Mouse (Mus musculus): ENCODE data around the gene Spata31d1a.
"Not testable (repeated sequence)": the region's sequence is repeated elsewhere in the genome, so short reads cannot be mapped to it uniquely, and the experiment has no call there.

The Spata31d1a gene

DNA sequence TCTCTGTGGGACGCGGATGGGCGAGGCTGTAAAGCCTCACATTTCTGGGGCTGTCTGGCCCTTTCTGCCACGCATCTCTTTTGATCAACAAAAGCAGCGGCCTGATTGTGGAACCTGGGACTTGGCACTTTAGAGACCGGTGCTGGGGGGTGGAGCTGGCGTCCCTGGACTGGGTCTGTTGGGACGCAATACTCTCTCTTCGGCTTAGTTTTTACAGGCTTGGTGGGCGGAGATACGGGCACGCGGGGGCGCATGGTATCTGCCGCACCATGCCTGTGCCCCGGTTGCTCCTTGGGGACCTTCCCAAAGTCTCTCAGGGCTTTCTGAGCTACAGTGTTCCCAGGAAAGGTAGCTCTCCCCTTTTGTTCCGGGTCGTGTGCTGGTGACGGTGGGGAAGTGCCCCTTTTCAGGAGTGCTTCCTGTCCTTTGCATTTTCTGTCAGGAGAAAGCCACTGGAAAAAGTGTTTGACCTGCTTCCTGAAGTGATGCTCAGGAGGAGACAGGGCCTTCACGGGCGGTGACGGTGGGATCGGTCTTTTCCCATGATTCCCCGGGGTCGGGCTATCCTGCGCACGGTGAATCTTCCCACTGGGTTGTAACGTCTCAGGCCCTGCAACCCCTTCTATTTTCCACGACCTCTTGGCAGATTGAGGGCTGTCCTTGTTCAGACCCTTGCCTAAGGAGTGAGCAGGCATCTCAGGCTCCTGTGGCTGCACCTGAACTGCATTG is 16.2 kb upstream of the Spata31d1a start:
- DNase-seq (ENCODE audit: low read depth, low spot score), result no peak
- Histone ChIP-seq H3K36me3 (ENCODE audit: control insufficient read depth, insufficient read depth, low read length, poor library complexity, severe bottlenecking) (no peaks in the 10 kb centered on the region), H3K27me3 (ENCODE audit: control insufficient read depth, insufficient read depth, low read length, poor library complexity, severe bottlenecking) (no peaks in the 10 kb centered on the region)

DNA sequence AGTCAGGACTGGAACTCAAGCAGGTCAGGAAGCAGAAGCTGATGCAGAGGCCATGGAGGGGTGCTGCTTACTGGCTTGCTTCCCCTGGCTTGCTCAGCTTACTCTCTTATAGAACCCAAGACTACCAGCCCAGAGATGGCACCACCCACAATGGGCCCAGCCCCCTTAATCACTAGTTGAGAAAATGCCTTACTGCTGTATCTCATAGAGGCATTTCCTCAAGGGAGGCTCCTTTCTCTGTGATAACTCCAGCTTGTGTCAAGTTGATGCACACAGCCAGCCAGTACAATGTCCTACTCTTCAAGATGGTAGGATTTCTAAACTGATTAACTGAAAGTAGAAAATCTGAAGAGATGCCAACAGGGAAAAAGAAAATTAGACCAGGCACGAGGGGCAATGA is 12.0 kb upstream of the Spata31d1a start:
- DNase-seq (ENCODE audit: low read depth, low spot score); H3K36me3 ChIP-seq (ENCODE audit: control insufficient read depth, insufficient read depth, low read length, poor library complexity, severe bottlenecking); H3K27me3 ChIP-seq (ENCODE audit: control insufficient read depth, insufficient read depth, low read length, poor library complexity, severe bottlenecking): not testable (repeated sequence)

DNA sequence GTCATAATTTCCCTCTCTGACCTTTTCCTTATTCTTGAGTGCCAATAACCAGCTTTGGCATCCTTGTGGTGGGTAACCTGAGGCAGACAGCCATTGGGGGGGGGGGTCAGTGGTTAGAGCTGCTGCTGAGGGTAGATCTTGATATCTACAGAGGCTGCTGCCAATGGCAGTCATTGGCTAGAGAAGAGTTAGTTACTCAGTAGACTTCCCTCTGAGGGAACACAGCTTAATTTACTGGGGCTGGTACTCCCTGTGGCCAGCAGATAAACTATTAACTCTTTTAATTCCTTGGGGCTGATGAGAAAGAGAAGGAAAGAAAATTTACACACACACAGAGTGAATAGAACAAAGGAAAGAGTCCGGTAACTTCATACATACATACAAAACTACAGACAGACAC is 9.3 kb upstream of the Spata31d1a start:
- Histone ChIP-seq H3K27me3 (ENCODE audit: control insufficient read depth, insufficient read depth, low read length, poor library complexity, severe bottlenecking) (no peaks in the 10 kb centered on the region), H3K36me3 (ENCODE audit: control insufficient read depth, insufficient read depth, low read length, poor library complexity, severe bottlenecking) (no peaks in the 10 kb centered on the region)
- DNase-seq (ENCODE audit: low read depth, low spot score), result no peak

DNA sequence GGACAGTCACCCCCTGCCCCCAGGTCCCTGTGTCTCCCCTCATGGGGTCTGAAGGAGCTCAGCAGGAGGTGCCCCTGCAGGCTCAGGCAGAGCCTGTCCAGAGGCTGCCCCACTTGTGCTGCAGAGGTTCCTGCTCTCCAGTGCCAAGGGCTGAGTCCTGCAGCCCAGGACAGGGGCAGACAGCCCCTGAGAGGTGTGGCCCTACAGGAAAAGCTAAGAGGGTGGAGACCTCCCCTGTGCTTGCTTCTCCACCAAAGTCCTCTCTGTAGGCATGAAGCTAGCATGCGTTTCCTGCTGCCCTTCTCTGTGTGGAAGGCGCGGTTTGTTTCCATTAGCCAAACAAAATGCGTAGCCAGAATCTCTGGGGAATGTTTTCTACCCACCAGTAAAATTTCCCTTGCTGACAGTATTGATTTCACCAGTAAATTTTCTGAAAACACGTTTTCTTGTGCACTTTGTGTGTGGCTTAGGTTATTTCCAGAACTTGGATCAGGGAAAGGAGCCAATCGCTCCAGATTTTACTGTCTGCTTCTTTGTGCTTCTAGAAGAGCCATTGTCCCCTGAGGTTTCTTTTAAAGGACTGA is 8.8 kb upstream of the Spata31d1a start:
- not testable (repeated sequence) for H3K27me3 ChIP-seq (ENCODE audit: control insufficient read depth, insufficient read depth, low read length, poor library complexity, severe bottlenecking); H3K36me3 ChIP-seq (ENCODE audit: control insufficient read depth, insufficient read depth, low read length, poor library complexity, severe bottlenecking); DNase-seq (ENCODE audit: low read depth, low spot score)

DNA sequence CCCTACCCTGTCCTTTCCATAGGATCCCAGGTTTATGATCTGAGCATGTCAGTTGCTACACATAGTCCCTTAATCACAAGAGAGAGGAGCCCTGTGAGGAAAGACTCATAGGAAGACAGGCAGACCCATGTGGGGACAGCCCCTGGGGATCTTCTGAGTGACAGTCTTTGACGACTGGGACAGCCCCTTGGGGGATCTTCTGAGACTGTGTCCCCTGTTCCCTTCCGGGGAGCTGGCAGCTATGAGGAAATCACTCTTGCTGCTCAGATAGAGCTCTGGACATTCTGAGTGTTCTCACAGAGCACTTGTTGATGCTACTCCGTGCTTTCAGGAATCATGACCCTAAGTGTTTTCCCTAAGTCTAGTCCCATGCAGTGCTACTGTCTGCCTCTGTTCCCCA is 3.6 kb upstream of the Spata31d1a start:
- Histone ChIP-seq H3K27me3 (ENCODE audit: control insufficient read depth, insufficient read depth, low read length, poor library complexity, severe bottlenecking) (no peaks in the 10 kb centered on the region), H3K36me3 (ENCODE audit: control insufficient read depth, insufficient read depth, low read length, poor library complexity, severe bottlenecking) (no peaks in the 10 kb centered on the region)
- DNase-seq (ENCODE audit: low read depth, low spot score), result peak; percentile 48

DNA sequence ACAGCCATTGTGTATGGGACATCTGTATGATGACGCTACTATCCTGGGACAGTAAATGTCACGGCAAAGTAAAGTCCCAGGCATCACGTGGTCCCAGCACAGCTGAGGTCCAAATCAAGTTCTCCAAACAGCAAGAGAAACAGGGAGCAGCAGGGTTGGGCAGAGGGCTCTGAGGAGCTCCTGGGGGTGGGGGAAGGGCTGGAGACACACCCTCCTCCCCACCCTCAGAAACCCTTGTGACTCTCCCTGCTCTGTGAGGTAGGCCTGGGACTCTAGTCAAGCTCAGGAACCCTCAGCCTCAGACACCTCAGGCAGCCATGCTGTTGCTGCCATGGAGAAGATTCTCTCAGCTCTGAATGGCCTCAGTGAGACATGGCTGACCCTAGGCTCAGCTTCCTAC is 1.9 kb upstream of the Spata31d1a start, which contains the start of gene Spata31d1b:
Spata31d1b (plus strand) TSS at position 301 of the 400 bp plus-strand sequence.
- not testable (repeated sequence) for H3K27me3 ChIP-seq (ENCODE audit: control insufficient read depth, insufficient read depth, low read length, poor library complexity, severe bottlenecking); DNase-seq (ENCODE audit: low read depth, low spot score); H3K36me3 ChIP-seq (ENCODE audit: control insufficient read depth, insufficient read depth, low read length, poor library complexity, severe bottlenecking)

DNA sequence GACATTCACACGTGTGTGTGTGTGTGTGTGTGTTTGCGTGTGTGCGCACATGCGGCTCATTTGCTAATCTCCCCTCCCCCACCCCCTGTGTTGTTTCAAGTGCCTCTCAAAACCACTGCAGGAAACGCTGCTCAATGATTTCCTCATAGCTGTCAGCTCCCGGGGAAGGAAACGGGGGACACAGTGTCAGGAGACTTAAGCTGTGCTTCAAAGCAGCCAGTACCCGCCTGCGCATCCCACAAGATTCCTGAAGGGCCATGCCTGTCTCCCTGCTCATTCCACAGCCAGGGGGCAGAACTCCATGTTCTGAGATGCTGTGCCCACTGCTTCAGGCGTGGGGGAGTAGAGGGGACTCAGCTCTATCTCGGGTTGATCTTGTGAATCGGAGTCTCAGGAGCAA is 5.6 kb downstream of the Spata31d1a start:
- Histone ChIP-seq H3K27me3 (ENCODE audit: control insufficient read depth, insufficient read depth, low read length, poor library complexity, severe bottlenecking) (no peaks in the 10 kb centered on the region), H3K36me3 (ENCODE audit: control insufficient read depth, insufficient read depth, low read length, poor library complexity, severe bottlenecking) (no peaks in the 10 kb centered on the region)
- peak; percentile 25 for DNase-seq (ENCODE audit: low read depth, low spot score)

DNA sequence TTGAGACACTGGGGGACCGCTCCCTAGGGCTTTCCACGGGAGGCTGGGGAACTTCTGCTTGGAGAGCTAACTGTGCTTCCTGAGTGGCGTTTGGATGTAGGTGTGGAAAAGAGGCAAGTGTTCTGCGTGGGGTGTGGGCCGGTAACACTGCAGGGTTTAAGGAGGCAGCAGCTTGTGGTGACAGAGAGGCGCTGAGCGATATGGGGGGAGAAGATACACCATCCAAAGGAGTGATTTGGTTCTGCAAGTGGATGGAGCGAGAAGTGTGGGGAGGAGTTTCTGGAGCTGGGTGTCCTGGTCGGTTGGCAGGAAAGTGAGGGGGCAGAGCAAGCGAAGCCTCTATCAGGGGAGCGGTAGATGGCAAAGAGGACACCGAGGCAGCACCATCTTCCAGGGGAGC is 6.6 kb downstream of the Spata31d1a start:
- no peak for DNase-seq (ENCODE audit: low read depth, low spot score)
- Histone ChIP-seq H3K36me3 (ENCODE audit: control insufficient read depth, insufficient read depth, low read length, poor library complexity, severe bottlenecking) (no peaks in the 10 kb centered on the region), H3K27me3 (ENCODE audit: control insufficient read depth, insufficient read depth, low read length, poor library complexity, severe bottlenecking) (no peaks in the 10 kb centered on the region)

DNA sequence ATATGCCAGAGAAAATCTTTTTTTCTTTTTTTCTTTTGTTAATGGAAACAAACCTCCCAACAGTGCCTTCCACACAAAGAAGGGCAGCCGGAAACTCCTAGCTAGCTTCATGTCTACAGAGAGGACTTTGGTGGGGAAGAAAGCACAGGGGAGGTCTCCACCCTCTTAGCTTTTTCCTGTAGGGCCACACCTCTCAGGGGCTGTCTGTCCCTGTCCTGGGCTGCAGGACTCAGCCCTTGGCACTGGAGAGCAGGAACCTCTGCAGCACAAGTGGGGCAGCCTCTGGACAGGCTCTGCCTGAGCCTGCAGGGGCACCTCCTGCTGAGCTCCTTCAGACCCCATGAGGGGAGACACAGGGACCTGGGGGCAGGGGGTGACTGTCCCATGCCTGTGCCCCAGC is 10.0 kb downstream of the Spata31d1a start:
- DNase-seq (ENCODE audit: low read depth, low spot score); H3K36me3 ChIP-seq (ENCODE audit: control insufficient read depth, insufficient read depth, low read length, poor library complexity, severe bottlenecking); H3K27me3 ChIP-seq (ENCODE audit: control insufficient read depth, insufficient read depth, low read length, poor library complexity, severe bottlenecking): not testable (repeated sequence)

DNA sequence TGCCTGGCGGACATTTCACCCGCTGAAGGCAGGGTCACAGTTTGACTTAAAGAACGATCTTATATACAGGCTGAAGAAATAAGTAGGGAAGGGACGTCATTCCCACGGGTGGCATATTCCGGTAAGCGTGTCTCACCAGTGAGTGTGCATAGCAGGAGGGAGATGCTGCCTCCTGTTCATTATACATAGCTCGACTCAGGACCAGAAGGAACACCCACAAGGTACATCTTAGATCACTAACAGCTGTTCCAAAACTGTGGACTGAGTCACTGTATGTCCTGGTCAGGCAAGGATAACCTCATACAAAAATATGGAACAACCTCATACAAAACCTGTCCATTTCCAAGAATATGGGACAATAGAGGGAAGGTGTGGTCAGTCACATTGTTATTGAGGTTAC is 11.0 kb downstream of the Spata31d1a start:
- Histone ChIP-seq H3K36me3 (ENCODE audit: control insufficient read depth, insufficient read depth, low read length, poor library complexity, severe bottlenecking) (no peaks in the 10 kb centered on the region), H3K27me3 (ENCODE audit: control insufficient read depth, insufficient read depth, low read length, poor library complexity, severe bottlenecking) (no peaks in the 10 kb centered on the region)
- DNase-seq (ENCODE audit: low read depth, low spot score), result no peak

DNA sequence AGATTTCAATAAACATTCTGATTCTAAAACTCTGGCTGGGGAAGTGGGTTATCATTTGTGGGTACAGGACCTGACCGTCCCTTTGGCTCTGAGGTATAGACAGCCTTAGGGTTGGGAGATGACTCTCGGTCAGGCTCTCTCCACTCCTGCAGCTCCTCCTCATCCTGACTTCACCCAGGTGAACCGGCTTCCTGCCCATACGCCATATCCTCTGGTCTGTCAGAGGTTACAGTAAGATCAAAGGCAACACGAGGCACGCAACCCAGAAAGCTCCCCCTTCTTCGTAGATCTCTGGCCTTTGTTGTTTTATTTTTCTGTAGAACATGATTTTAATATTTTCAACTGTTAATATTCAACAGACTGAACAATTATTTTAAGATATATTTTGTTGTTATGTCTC is 14.3 kb downstream of the Spata31d1a start:
- no peak for DNase-seq (ENCODE audit: low read depth, low spot score)
- H3K27me3 ChIP-seq (ENCODE audit: control insufficient read depth, insufficient read depth, low read length, poor library complexity, severe bottlenecking), result no peaks in the 10 kb centered on the region
- no peaks in the 10 kb centered on the region for H3K36me3 ChIP-seq (ENCODE audit: control insufficient read depth, insufficient read depth, low read length, poor library complexity, severe bottlenecking)

DNA sequence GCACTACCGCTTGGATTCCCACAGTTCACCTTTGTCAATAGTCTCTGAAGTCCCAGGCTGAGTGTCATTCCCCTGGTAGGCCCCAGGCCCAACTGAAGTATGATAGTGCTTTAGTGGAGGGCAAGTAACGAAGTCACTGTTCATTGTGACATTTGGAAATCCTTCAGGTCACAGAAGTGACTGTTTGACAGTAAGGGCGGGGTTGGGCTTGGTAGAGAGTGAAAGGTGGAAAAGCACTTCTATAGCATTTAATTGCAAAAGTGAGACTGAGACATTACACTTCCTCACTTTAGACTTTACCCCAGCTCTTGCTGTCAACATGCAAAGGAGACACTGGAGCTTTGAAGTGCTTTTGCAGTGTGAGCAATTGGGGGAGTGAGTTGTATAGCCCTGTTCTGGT is 16.1 kb downstream of the Spata31d1a start, which contains the start of gene 4921517D22Rik:
4921517D22Rik (minus strand) TSS at position 101 of the 400 bp plus-strand sequence.
- DNase-seq (ENCODE audit: low read depth, low spot score), result no peak
- no peaks in the 10 kb centered on the region for H3K27me3 ChIP-seq (ENCODE audit: control insufficient read depth, insufficient read depth, low read length, poor library complexity, severe bottlenecking)
- no peaks in the 10 kb centered on the region for H3K36me3 ChIP-seq (ENCODE audit: control insufficient read depth, insufficient read depth, low read length, poor library complexity, severe bottlenecking)

DNA sequence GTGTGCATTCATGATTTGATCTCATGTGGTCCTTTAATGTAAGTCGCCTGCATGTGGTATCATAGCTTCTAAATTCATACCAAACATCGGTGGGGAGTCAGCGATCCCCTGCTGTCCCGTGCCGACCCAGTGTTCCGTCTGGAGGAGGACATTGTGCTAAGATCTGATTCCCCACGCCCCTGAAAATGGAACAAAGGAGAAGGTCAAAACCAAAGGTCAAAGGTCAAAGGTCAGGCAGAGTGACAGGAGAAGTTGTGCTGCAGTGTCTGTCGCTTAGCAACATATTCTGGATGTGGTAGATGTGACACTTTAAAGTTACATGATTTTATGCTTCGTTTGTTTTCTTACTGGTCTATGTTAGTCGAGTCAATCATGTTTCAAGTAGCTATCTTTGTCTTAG is 18.7 kb downstream of the Spata31d1a start:
- no peaks in the 10 kb centered on the region for H3K27me3 ChIP-seq (ENCODE audit: control insufficient read depth, insufficient read depth, low read length, poor library complexity, severe bottlenecking)
- DNase-seq (ENCODE audit: low read depth, low spot score), result no peak
- no peaks in the 10 kb centered on the region for H3K36me3 ChIP-seq (ENCODE audit: control insufficient read depth, insufficient read depth, low read length, poor library complexity, severe bottlenecking)

DNA sequence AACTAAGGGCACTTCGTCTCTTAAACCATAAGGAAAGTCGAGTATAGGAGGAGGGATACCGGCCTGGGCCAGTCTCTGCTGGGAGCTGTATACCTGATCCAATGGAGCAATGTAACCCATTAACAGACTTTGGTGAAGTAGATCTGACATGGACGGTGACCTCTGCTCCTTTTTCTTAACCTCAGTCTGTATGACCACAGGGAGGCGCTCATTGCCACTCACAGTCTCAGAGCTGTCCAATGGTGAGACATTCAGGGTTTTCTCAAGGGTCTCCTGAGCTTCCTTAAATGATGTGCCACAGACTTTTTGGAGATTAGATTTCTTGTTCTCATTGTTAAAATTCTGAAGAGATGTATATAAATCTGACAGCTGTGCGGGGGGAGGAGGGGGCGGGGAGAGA is 19.6 kb downstream of the Spata31d1a start:
- no peaks in the 10 kb centered on the region for H3K36me3 ChIP-seq (ENCODE audit: control insufficient read depth, insufficient read depth, low read length, poor library complexity, severe bottlenecking)
- no peak for DNase-seq (ENCODE audit: low read depth, low spot score)
- H3K27me3 ChIP-seq (ENCODE audit: control insufficient read depth, insufficient read depth, low read length, poor library complexity, severe bottlenecking), result no peaks in the 10 kb centered on the region

DNA sequence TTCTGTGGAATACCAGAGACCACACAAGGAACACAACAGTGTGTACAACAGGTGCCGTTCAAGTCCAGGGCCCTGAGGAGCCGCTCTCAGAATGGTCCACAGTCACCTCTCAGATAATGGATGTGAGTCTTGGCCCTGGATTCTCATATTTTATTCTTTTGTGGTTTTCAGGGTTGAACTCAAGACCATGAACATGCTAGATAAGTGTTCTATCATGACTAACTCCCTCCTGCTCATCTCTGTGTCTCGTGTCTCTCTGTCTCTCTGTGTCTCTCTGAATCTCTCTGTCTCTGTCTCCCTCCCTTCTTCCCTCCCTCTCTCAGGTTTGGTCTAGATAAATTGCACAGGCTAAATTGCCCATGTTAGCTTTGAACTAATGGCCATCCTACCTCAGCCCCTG is 20.3 kb downstream of the Spata31d1a start:
- no peak for DNase-seq (ENCODE audit: low read depth, low spot score)
- Histone ChIP-seq H3K36me3 (ENCODE audit: control insufficient read depth, insufficient read depth, low read length, poor library complexity, severe bottlenecking) (no peaks in the 10 kb centered on the region), H3K27me3 (ENCODE audit: control insufficient read depth, insufficient read depth, low read length, poor library complexity, severe bottlenecking) (no peaks in the 10 kb centered on the region)

DNA sequence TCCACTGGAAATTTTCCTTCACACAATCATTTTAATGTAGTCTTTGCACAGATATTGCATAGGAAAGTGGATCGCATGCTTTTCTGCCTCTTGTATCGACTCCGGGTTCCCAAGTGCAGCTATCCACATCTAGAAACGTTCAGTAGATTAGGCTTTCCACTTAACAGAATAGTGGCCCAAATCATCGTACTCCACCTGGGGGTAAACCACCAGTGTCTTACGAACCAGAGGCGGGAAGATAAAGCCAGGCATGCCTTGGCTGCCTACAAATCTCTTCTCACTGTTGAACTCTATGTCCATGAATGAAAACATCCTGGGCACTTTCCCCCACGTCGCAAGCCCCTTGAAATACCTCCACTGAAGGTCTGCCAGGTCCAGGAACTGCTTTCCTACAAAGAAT is 20.8 kb downstream of the Spata31d1a start:
- Histone ChIP-seq H3K27me3 (ENCODE audit: control insufficient read depth, insufficient read depth, low read length, poor library complexity, severe bottlenecking) (no peaks in the 10 kb centered on the region), H3K36me3 (ENCODE audit: control insufficient read depth, insufficient read depth, low read length, poor library complexity, severe bottlenecking) (no peaks in the 10 kb centered on the region)
- no peak for DNase-seq (ENCODE audit: low read depth, low spot score)
